Mouse (Mus musculus): ENCODE results near the gene Disp1. TPM values are rescaled to one million over a fixed set of nuclear protein-coding genes. Genes with fewer than 3 reads are reported as not detected.

The Disp1 gene
- polyA plus RNA-seq, 1 experiment from 2014 or later, result 7.5 TPM

DNA sequence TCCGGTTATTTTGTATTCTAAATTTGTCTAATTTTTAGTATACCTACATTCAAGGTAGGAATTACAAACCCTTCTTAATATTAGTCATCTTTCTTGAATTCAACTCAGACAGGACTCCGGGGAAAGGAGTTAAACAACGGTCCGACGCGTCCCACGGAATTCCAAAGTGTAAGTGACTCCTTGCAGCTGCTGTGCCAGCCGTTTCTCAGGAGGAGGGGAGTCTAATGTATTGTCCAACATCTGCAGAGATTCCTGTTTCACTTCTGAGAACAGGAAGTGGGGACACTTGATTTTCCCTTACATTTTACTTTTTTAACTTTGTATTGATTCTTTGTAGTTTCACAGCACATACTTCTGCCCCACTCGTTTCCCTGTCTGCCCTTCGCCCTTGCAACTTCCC lies 104.9 kb downstream of the Disp1 start:
- Histone ChIP-seq H3K36me3 (ENCODE audit: control insufficient read depth, insufficient read depth, low read length) (no peaks in the 10 kb centered on the region), H3K27me3 (replicated peaks; ENCODE audit: control insufficient read depth, insufficient read depth, low read length) (no peaks in the 10 kb centered on the region), H3K4me1 (ENCODE audit: control insufficient read depth, insufficient read depth, low read depth, low read length) (peaks cover 16% of the 10 kb centered on the region), H3K9me3 (ENCODE audit: control insufficient read depth, low read length) (no peaks in the 10 kb centered on the region), H3K4me2 (ENCODE audit: low read length) (no peak overlapping the region), H3K27ac (ENCODE audit: low read depth, low read length) (no peak overlapping the region), H3K9ac (ENCODE audit: low read depth, low read length) (no peak overlapping the region), H3K4me3 (ENCODE audit: low read length) (no peak overlapping the region)
- 73% methylated on average over 10 of the region's 10 CpGs for WGBS
- ATAC-seq, result no peak

DNA sequence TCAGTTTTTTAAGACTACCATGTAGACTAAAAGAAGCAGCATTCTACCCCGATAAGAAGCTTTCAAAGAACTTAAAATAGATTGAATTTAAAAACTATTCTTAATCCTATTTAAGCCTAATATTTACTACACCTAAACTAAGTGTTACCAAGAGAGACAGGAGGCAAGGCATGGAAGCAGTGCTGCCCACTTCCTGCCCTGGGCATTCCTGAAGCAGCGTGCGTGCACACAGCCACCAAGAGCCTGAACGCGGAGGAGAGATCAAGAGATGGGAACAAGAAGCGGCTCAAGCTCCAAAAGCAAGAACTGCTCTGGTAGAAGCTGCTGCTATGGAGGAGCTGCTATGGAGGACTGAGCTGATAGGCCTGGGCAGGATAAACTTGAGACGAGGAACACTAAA lies 106.2 kb downstream of the Disp1 start:
- H3K36me3 ChIP-seq (ENCODE audit: control insufficient read depth, insufficient read depth, low read length), result no peaks in the 10 kb centered on the region
- no peak overlapping the region for H3K27ac ChIP-seq (ENCODE audit: low read depth, low read length)
- 84% methylated on average over 7 of the region's 7 CpGs for WGBS
- no peaks in the 10 kb centered on the region for H3K27me3 ChIP-seq (replicated peaks; ENCODE audit: control insufficient read depth, insufficient read depth, low read length)
- ATAC-seq, result no peak
- no peak overlapping the region for H3K9ac ChIP-seq (ENCODE audit: low read depth, low read length)
- peaks cover 16% of the 10 kb centered on the region for H3K4me1 ChIP-seq (ENCODE audit: control insufficient read depth, insufficient read depth, low read depth, low read length)
- H3K9me3 ChIP-seq (ENCODE audit: control insufficient read depth, low read length), result no peaks in the 10 kb centered on the region
- H3K4me3 ChIP-seq (ENCODE audit: low read length), result no peak overlapping the region
- no peak overlapping the region for H3K4me2 ChIP-seq (ENCODE audit: low read length)

DNA sequence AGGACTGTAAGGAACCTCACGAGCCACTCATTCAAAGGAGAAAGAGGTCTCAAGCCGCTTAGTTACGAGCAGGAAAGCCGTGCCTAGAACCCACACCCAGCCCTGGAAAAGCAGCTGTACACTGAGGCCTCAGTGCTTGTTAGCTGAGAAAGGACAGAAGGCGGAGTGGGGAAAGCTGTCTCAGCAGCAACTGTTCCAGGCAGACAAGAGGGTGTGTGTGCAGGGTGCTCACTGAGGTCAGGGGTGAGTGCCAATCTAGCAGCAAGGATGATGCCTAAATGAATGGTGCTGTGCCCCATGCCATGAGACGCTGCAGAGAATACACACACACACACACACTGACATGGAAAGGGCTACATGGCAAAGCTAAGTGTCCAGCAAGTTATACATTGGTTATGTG lies 106.8 kb downstream of the Disp1 start:
- H3K4me2 ChIP-seq (ENCODE audit: low read length), result no peak overlapping the region
- 67% methylated on average over 6 of the region's 6 CpGs for WGBS
- no peak overlapping the region for H3K27ac ChIP-seq (ENCODE audit: low read depth, low read length)
- H3K9me3 ChIP-seq (ENCODE audit: control insufficient read depth, low read length), result no peaks in the 10 kb centered on the region
- H3K9ac ChIP-seq (ENCODE audit: low read depth, low read length), result no peak overlapping the region
- no peak overlapping the region for H3K4me3 ChIP-seq (ENCODE audit: low read length)
- peaks cover 16% of the 10 kb centered on the region for H3K4me1 ChIP-seq (ENCODE audit: control insufficient read depth, insufficient read depth, low read depth, low read length)
- no peak for ATAC-seq
- no peaks in the 10 kb centered on the region for H3K36me3 ChIP-seq (ENCODE audit: control insufficient read depth, insufficient read depth, low read length)
- H3K27me3 ChIP-seq (replicated peaks; ENCODE audit: control insufficient read depth, insufficient read depth, low read length), result no peaks in the 10 kb centered on the region

DNA sequence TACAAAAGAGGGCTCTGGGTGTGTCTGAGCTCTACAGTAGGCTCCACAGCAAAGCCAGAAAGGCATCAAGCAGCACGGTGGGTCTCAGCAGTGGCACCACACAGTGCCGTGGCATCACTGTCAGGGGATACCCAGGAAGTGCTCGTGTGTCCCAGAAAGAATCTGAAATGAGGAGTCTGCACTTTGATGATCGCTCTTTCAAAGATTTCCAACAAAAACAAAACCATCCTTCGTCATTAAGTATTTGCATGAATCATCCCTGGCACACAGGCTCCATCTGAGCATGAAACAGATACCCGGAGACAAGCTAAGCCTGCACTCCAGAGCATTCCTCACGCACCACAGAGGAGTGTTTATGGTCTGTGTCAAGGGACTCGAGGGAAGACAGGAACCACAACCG lies 107.8 kb downstream of the Disp1 start:
- no peaks in the 10 kb centered on the region for H3K27me3 ChIP-seq (replicated peaks; ENCODE audit: control insufficient read depth, insufficient read depth, low read length)
- H3K9ac ChIP-seq (ENCODE audit: low read depth, low read length), result no peak overlapping the region
- H3K27ac ChIP-seq (ENCODE audit: low read depth, low read length), result no peak overlapping the region
- H3K4me1 ChIP-seq (ENCODE audit: control insufficient read depth, insufficient read depth, low read depth, low read length), result peaks cover 13% of the 10 kb centered on the region
- no peak overlapping the region for H3K4me2 ChIP-seq (ENCODE audit: low read length)
- WGBS, result 65% methylated on average over 9 of the region's 9 CpGs
- H3K9me3 ChIP-seq (ENCODE audit: control insufficient read depth, low read length), result no peaks in the 10 kb centered on the region
- no peak overlapping the region for H3K4me3 ChIP-seq (ENCODE audit: low read length)
- no peaks in the 10 kb centered on the region for H3K36me3 ChIP-seq (ENCODE audit: control insufficient read depth, insufficient read depth, low read length)
- ATAC-seq, result no peak

- WGBS, result 88% methylated on average over 2 of the region's 2 CpGs
- no peak overlapping the region for H3K9ac ChIP-seq (ENCODE audit: low read depth, low read length)
- no peaks in the 10 kb centered on the region for H3K4me1 ChIP-seq (ENCODE audit: control insufficient read depth, insufficient read depth, low read depth, low read length)
- no peaks in the 10 kb centered on the region for H3K36me3 ChIP-seq (ENCODE audit: control insufficient read depth, insufficient read depth, low read length)
- H3K4me3 ChIP-seq (ENCODE audit: low read length), result no peak overlapping the region
- no peak for ATAC-seq
- H3K27ac ChIP-seq (ENCODE audit: low read depth, low read length), result no peak overlapping the region
- H3K4me2 ChIP-seq (ENCODE audit: low read length), result no peak overlapping the region
- no peaks in the 10 kb centered on the region for H3K9me3 ChIP-seq (ENCODE audit: control insufficient read depth, low read length)
- H3K27me3 ChIP-seq (replicated peaks; ENCODE audit: control insufficient read depth, insufficient read depth, low read length), result no peaks in the 10 kb centered on the region
Measured at GRCm38 (mm10) chr1:183107476-183107875, 113.8 kb downstream of the Disp1 start.

GRCm38 (mm10) chr1:183104696-183105095 lies 116.6 kb downstream of the Disp1 start:
- Histone ChIP-seq H3K36me3 (ENCODE audit: control insufficient read depth, insufficient read depth, low read length) (no peaks in the 10 kb centered on the region), H3K4me1 (ENCODE audit: control insufficient read depth, insufficient read depth, low read depth, low read length) (no peaks in the 10 kb centered on the region), H3K9ac (ENCODE audit: low read depth, low read length) (no peak overlapping the region), H3K9me3 (ENCODE audit: control insufficient read depth, low read length) (no peaks in the 10 kb centered on the region), H3K4me2 (ENCODE audit: low read length) (no peak overlapping the region), H3K27me3 (replicated peaks; ENCODE audit: control insufficient read depth, insufficient read depth, low read length) (no peaks in the 10 kb centered on the region), H3K4me3 (ENCODE audit: low read length) (no peak overlapping the region), H3K27ac (ENCODE audit: low read depth, low read length) (no peak overlapping the region)
- no peak for ATAC-seq
- WGBS, result 90% methylated on average over 5 of the region's 5 CpGs

GRCm38 (mm10) chr1:183102775-183103174 lies 118.5 kb downstream of the Disp1 start:
- Histone ChIP-seq H3K36me3 (ENCODE audit: control insufficient read depth, insufficient read depth, low read length) (peaks cover 3% of the 10 kb centered on the region; the same call in 1 of the 2 replicates), H3K4me2 (ENCODE audit: low read length) (no peak overlapping the region), H3K27me3 (replicated peaks; ENCODE audit: control insufficient read depth, insufficient read depth, low read length) (no peaks in the 10 kb centered on the region), H3K4me1 (ENCODE audit: control insufficient read depth, insufficient read depth, low read depth, low read length) (no peaks in the 10 kb centered on the region), H3K9ac (ENCODE audit: low read depth, low read length) (no peak overlapping the region), H3K9me3 (ENCODE audit: control insufficient read depth, low read length) (no peaks in the 10 kb centered on the region), H3K4me3 (ENCODE audit: low read length) (no peak overlapping the region), H3K27ac (ENCODE audit: low read depth, low read length) (no peak overlapping the region)
- WGBS, result 84% methylated on average over 3 of the region's 3 CpGs
- ATAC-seq, result no peak

GRCm38 (mm10) chr1:183102153-183102552 lies 119.2 kb downstream of the Disp1 start:
- no peak overlapping the region for H3K9ac ChIP-seq (ENCODE audit: low read depth, low read length)
- H3K9me3 ChIP-seq (ENCODE audit: control insufficient read depth, low read length), result no peaks in the 10 kb centered on the region
- 75% methylated on average over 8 of the region's 8 CpGs for WGBS
- no peak overlapping the region for H3K4me3 ChIP-seq (ENCODE audit: low read length)
- no peaks in the 10 kb centered on the region for H3K27me3 ChIP-seq (replicated peaks; ENCODE audit: control insufficient read depth, insufficient read depth, low read length)
- no peak for ATAC-seq
- no peaks in the 10 kb centered on the region for H3K4me1 ChIP-seq (ENCODE audit: control insufficient read depth, insufficient read depth, low read depth, low read length)
- H3K27ac ChIP-seq (ENCODE audit: low read depth, low read length), result no peak overlapping the region
- H3K4me2 ChIP-seq (ENCODE audit: low read length), result no peak overlapping the region
- peaks cover 3% of the 10 kb centered on the region; the same call in 1 of the 2 replicates for H3K36me3 ChIP-seq (ENCODE audit: control insufficient read depth, insufficient read depth, low read length)

GRCm38 (mm10) chr1:183101371-183101770 lies 120.0 kb downstream of the Disp1 start:
- no peak overlapping the region for H3K4me3 ChIP-seq (ENCODE audit: low read length)
- no peak for ATAC-seq
- H3K27ac ChIP-seq (ENCODE audit: low read depth, low read length), result no peak overlapping the region
- no peaks in the 10 kb centered on the region for H3K9me3 ChIP-seq (ENCODE audit: control insufficient read depth, low read length)
- no peak overlapping the region for H3K9ac ChIP-seq (ENCODE audit: low read depth, low read length)
- H3K27me3 ChIP-seq (replicated peaks; ENCODE audit: control insufficient read depth, insufficient read depth, low read length), result no peaks in the 10 kb centered on the region
- H3K4me1 ChIP-seq (ENCODE audit: control insufficient read depth, insufficient read depth, low read depth, low read length), result no peaks in the 10 kb centered on the region
- peaks cover 3% of the 10 kb centered on the region; the same call in 1 of the 2 replicates for H3K36me3 ChIP-seq (ENCODE audit: control insufficient read depth, insufficient read depth, low read length)
- WGBS, result 88% methylated on average over 3 of the region's 3 CpGs
- H3K4me2 ChIP-seq (ENCODE audit: low read length), result no peak overlapping the region

DNA sequence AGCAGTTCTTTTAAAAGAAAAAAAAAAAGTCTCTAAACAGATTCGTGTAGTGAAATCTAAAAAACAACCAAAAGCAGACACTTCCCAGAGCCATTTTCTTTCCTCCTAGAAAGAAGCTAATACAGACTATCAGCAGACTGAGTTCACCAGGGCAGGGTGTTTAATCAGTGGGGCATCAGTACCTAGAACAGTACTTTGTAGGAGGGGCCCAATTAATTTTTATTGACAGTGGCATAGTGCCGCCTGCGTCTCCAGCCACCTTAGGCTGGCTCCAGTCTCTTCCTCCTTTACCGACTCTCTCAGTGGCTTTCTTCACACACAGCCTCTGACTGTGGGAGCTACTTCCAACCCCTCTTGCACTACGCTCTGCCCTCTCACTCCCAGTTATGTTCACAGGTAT lies 121.1 kb downstream of the Disp1 start:
- Histone ChIP-seq H3K4me2 (ENCODE audit: low read length) (no peak overlapping the region), H3K4me1 (ENCODE audit: control insufficient read depth, insufficient read depth, low read depth, low read length) (no peaks in the 10 kb centered on the region), H3K27me3 (replicated peaks; ENCODE audit: control insufficient read depth, insufficient read depth, low read length) (no peaks in the 10 kb centered on the region), H3K36me3 (ENCODE audit: control insufficient read depth, insufficient read depth, low read length) (peaks cover 3% of the 10 kb centered on the region; the same call in 1 of the 2 replicates), H3K9me3 (ENCODE audit: control insufficient read depth, low read length) (no peaks in the 10 kb centered on the region), H3K4me3 (ENCODE audit: low read length) (no peak overlapping the region), H3K9ac (ENCODE audit: low read depth, low read length) (no peak overlapping the region), H3K27ac (ENCODE audit: low read depth, low read length) (no peak overlapping the region)
- no peak for ATAC-seq
- 82% methylated on average over 5 of the region's 5 CpGs for WGBS

Data from hindbrain, embryonic 16.5 days (tissue).